Mouse (Mus musculus): Measurements from ENCODE around the gene Gid8. TPM values are rescaled to one million over a fixed set of nuclear protein-coding genes. Genes with fewer than 3 reads are reported as not detected.
A peak's percentile ranks its signal among the peaks of the same experiment; 100 is the strongest.

Gene Gid8
- polyA plus RNA-seq, 1 experiment = 35.4 TPM

DNA sequence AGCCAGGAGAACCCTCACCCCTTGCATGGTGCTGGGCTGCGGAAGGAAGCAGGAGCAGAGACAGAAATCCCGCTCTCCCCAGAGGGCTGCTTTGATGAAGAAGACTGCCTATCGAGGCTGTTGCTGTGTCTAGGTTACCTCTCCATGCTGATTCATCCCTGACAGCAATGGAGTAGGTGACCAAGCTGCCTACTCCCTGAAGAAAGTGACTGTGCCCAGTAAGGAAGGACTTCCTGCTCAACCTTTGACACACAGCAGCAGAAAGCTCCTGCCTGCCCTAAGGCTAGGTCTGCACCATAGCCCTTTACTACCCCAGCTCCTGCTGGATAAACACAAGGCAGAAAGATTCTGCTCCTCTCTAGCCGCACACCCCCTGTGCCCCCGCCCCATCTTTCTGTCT lies 39.0 kb downstream of the Gid8 start:
- no peak for DNase-seq
- no peak for TF ChIP-seq POLR2A (IDR thresholded peaks at IDR 0.05; ENCODE audit: low read depth, low read length)
- no peak for TF ChIP-seq CTCF (conservative IDR thresholded peaks at IDR 0.05; ENCODE audit: insufficient read depth, insufficient read length, low read depth, low read length)
- no peak overlapping the region for H3K27ac ChIP-seq (ENCODE audit: insufficient read depth, low read depth, low read length)
- no peak overlapping the region for H3K4me3 ChIP-seq (ENCODE audit: insufficient read depth, low read depth, low read length)
- H3K27me3 ChIP-seq (replicated peaks; ENCODE audit: control insufficient read depth, insufficient read depth, low read length) = no peaks in the 10 kb centered on the region
- H3K36me3 ChIP-seq (ENCODE audit: control insufficient read depth, insufficient read depth, low read length) = no peaks in the 10 kb centered on the region
- WGBS = 54% methylated on average over 5 of the region's 5 CpGs
- no peaks in the 10 kb centered on the region for H3K4me1 ChIP-seq (ENCODE audit: control insufficient read depth, insufficient read depth, low read length)

DNA sequence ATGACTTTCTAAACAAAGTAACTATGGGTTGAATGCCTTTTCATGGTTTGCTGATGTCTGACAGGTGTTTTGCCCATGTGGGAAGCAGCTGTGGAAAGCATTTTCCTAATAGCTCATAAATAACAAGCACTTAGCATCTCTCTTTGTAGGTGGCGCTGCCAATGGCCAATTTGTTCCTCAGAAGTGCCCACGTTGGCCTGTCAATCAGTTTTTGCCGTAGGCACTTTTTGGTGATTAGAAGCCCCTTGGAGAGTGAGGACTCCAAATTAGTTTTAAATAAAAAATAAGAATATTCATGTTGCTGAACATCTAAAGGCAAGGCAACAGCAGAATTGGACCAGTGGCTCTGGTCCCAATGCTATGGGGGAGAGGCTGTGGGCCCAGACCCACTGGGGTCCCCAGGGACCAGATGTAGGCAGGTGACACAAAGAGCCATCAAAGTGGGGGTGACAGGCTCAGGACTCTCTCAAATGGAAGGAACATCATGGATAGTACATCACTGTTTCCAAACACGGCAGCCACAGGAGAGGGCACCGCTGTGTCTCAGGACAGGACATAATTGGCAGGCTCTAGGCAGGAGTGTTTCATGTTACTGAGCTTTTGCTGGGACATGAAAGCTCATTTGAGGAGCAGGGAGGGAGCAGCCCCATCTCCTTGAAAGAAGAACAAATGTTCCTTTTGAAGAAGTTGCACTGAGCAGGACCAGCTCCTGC lies 45.2 kb downstream of the Gid8 start:
- 78% methylated on average over 5 of the region's 5 CpGs for whole genome bisulfite sequencing
- no peak overlapping the region for H3K4me3 ChIP-seq (ENCODE audit: insufficient read depth, low read depth, low read length)

DNA sequence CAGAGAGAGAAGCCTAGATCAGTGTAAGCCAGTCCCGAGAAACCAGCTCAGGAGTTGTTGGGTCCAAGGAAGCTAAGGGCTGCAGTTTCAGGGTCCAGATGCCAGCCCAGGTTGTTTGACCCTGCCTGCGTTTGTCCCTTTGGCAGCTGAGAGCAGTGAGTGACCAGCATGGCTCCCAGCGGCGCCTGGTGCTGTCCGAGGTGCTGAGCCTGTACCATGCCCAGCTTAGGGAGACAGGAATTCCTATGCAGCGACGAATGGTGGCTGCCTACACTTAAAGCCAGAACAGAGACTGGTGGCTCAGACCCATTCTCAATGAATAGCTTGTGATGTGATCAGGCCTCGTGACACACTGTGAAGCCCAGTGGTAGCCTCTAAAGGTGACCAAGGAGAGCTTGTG lies 46.0 kb downstream of the Gid8 start:
- 5% methylated on average over 8 of the region's 8 CpGs for WGBS
- peak; percentile 48 for DNase-seq
- H3K4me3 ChIP-seq (ENCODE audit: insufficient read depth, low read depth, low read length) = no peak overlapping the region

More for the DNA sequence above, 45.2 kb downstream of the Gid8 start:
- DNase-seq = no peak
- Histone ChIP-seq H3K36me3 (ENCODE audit: control insufficient read depth, insufficient read depth, low read length) (no peaks in the 10 kb centered on the region), H3K4me1 (ENCODE audit: control insufficient read depth, insufficient read depth, low read length) (no peaks in the 10 kb centered on the region), H3K27me3 (replicated peaks; ENCODE audit: control insufficient read depth, insufficient read depth, low read length) (no peaks in the 10 kb centered on the region), H3K27ac (ENCODE audit: insufficient read depth, low read depth, low read length) (no peak overlapping the region)
- no peak for TF ChIP-seq POLR2A (IDR thresholded peaks at IDR 0.05; ENCODE audit: low read depth, low read length)
- TF ChIP-seq CTCF (conservative IDR thresholded peaks at IDR 0.05; ENCODE audit: insufficient read depth, insufficient read length, low read depth, low read length) = no peak

DNA sequence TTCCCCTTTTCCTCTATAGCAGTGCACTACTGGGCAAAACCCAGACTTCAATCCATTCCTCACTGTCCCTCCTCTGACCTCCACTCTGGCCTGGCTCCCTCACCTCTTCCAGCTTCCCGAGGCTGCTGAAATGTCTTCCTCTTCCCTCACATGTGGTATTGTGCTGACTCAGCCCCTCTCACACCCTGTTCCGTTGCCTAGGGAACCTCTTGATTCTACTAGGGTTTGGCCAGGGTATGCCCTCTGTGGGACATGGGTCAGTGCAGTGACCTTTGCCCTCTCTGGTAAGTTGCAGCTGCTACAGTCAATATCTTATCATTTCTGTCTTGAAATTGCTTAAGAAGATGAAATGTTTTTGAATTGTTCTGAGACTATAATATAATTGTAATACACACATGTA lies 46.9 kb downstream of the Gid8 start:
- DNase-seq = no peak
- TF ChIP-seq POLR2A (IDR thresholded peaks at IDR 0.05; ENCODE audit: low read depth, low read length) (no peak), CTCF (conservative IDR thresholded peaks at IDR 0.05; ENCODE audit: insufficient read depth, insufficient read length, low read depth, low read length) (no peak)
- 23% methylated on average over 2 of the region's 2 CpGs for WGBS

More for the DNA sequence above, 46.0 kb downstream of the Gid8 start:
- Histone ChIP-seq H3K27me3 (replicated peaks; ENCODE audit: control insufficient read depth, insufficient read depth, low read length) (no peaks in the 10 kb centered on the region), H3K36me3 (ENCODE audit: control insufficient read depth, insufficient read depth, low read length) (no peaks in the 10 kb centered on the region), H3K4me1 (ENCODE audit: control insufficient read depth, insufficient read depth, low read length) (no peaks in the 10 kb centered on the region), H3K27ac (ENCODE audit: insufficient read depth, low read depth, low read length) (no peak overlapping the region)
- no peak for TF ChIP-seq POLR2A (IDR thresholded peaks at IDR 0.05; ENCODE audit: low read depth, low read length)
- no peak for TF ChIP-seq CTCF (conservative IDR thresholded peaks at IDR 0.05; ENCODE audit: insufficient read depth, insufficient read length, low read depth, low read length)

DNA sequence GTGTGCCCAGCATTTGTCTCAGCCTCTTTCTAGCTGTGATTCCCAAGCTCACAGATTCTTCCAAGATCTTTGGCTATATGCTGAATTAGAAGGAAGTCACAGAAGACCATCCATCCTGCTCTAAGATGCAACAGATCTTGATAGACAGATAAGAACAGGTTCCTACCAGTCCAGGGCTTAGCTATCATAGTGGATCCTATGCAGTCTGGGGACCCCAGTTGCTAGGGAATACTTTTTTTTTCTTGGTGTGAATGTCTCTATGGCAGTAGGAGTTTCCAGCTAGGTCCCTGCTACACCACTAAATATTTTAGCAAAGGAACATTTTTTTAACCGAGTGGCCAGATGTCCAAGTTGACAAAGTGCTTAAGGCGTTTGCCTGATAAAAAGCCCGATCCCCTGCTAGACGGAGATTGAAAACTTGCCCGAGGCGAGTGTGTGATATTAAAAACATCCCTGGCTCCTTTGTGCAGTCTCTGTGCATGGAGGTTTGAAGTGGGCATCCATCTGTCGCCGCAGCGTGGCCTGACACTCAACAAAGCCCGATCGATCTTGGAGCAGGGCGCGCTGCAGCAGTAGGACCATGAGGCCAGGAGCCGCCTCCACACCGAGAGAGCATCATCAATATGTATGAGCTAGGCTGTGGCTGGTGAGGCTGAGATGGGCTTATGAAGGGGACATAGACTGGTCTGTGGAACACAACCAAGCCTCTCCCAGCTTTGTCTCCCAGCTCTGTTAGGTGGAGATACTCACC lies 48.8 kb downstream of the Gid8 start:
- Histone ChIP-seq H3K4me1 (ENCODE audit: control insufficient read depth, insufficient read depth, low read length) (no peaks in the 10 kb centered on the region), H3K36me3 (ENCODE audit: control insufficient read depth, insufficient read depth, low read length) (no peaks in the 10 kb centered on the region), H3K27me3 (replicated peaks; ENCODE audit: control insufficient read depth, insufficient read depth, low read length) (no peaks in the 10 kb centered on the region), H3K27ac (ENCODE audit: insufficient read depth, low read depth, low read length) (no peak overlapping the region), H3K4me3 (ENCODE audit: insufficient read depth, low read depth, low read length) (no peak overlapping the region)
- 67% methylated on average over 15 of the region's 15 CpGs for WGBS
- TF ChIP-seq POLR2A (IDR thresholded peaks at IDR 0.05; ENCODE audit: low read depth, low read length) (no peak), CTCF (conservative IDR thresholded peaks at IDR 0.05; ENCODE audit: insufficient read depth, insufficient read length, low read depth, low read length) (no peak)
- no peak for DNase-seq

More for the DNA sequence above, 46.9 kb downstream of the Gid8 start:
- H3K4me1 ChIP-seq (ENCODE audit: control insufficient read depth, insufficient read depth, low read length) = no peaks in the 10 kb centered on the region
- H3K36me3 ChIP-seq (ENCODE audit: control insufficient read depth, insufficient read depth, low read length) = no peaks in the 10 kb centered on the region
- no peak overlapping the region for H3K4me3 ChIP-seq (ENCODE audit: insufficient read depth, low read depth, low read length)
- no peak overlapping the region for H3K27ac ChIP-seq (ENCODE audit: insufficient read depth, low read depth, low read length)
- H3K27me3 ChIP-seq (replicated peaks; ENCODE audit: control insufficient read depth, insufficient read depth, low read length) = no peaks in the 10 kb centered on the region

DNA sequence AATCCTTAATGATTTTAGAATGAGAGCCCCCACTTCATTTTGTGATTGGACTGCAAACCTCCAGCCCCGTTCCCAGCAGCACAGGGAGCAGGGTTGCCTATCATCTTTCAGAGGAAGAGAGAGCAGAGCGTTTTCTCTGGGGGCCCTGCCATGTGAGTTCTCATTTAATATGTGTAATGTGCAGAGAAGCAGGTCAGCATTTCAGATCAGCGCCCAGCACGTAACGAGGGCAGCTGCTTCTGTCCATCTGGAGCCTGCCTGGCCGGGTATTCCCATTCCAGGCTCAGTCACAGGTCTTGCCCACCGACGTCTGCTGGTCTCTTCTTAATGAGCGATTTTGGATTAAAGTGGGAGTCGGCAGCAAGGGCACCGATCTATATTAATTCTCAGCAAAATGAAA lies 55.1 kb downstream of the Gid8 start:
- no peak overlapping the region for H3K4me3 ChIP-seq (ENCODE audit: insufficient read depth, low read depth, low read length)
- TF ChIP-seq CTCF (conservative IDR thresholded peaks at IDR 0.05; ENCODE audit: insufficient read depth, insufficient read length, low read depth, low read length) (no peak), POLR2A (IDR thresholded peaks at IDR 0.05; ENCODE audit: low read depth, low read length) (no peak)
- WGBS = 57% methylated on average over 11 of the region's 11 CpGs
- DNase-seq = no peak
- H3K27me3 ChIP-seq (replicated peaks; ENCODE audit: control insufficient read depth, insufficient read depth, low read length) = no peaks in the 10 kb centered on the region
- H3K4me1 ChIP-seq (ENCODE audit: control insufficient read depth, insufficient read depth, low read length) = no peaks in the 10 kb centered on the region
- H3K27ac ChIP-seq (ENCODE audit: insufficient read depth, low read depth, low read length) = no peak overlapping the region
- no peaks in the 10 kb centered on the region for H3K36me3 ChIP-seq (ENCODE audit: control insufficient read depth, insufficient read depth, low read length)

GRCm38 (mm10) chr2:180765713-180766112 lies 55.8 kb downstream of the Gid8 start:
- DNase-seq = no peak
- H3K27ac ChIP-seq (ENCODE audit: insufficient read depth, low read depth, low read length) = no peak overlapping the region
- WGBS = 76% methylated on average over 7 of the region's 7 CpGs
- no peak overlapping the region for H3K4me3 ChIP-seq (ENCODE audit: insufficient read depth, low read depth, low read length)
- H3K27me3 ChIP-seq (replicated peaks; ENCODE audit: control insufficient read depth, insufficient read depth, low read length) = no peaks in the 10 kb centered on the region
- H3K4me1 ChIP-seq (ENCODE audit: control insufficient read depth, insufficient read depth, low read length) = no peaks in the 10 kb centered on the region
- H3K36me3 ChIP-seq (ENCODE audit: control insufficient read depth, insufficient read depth, low read length) = no peaks in the 10 kb centered on the region
- TF ChIP-seq CTCF (conservative IDR thresholded peaks at IDR 0.05; ENCODE audit: insufficient read depth, insufficient read length, low read depth, low read length) (no peak), POLR2A (IDR thresholded peaks at IDR 0.05; ENCODE audit: low read depth, low read length) (no peak)

Other genes with a start within 250 kb of the Gid8 start
- gene Ntsr1, start 210.1 kb upstream of the Gid8 start, polyA plus RNA-seq (2012; rRNA removed) = not detected in 2 replicates
- 13.6 and 14.4 TPM in 2 replicates for gene Mrgbp, start 128.8 kb upstream of the Gid8 start, polyA plus RNA-seq (2012; rRNA removed)
- 31.3 and 35.5 TPM in 2 replicates for gene Ogfr, start 120.9 kb upstream of the Gid8 start, polyA plus RNA-seq (2012; rRNA removed)
- gene Col9a3, start 112.3 kb upstream of the Gid8 start, polyA plus RNA-seq (2012; rRNA removed) = 0.42 and 0.46 TPM in 2 replicates
- gene Tcfl5, start 67.4 kb upstream of the Gid8 start, polyA plus RNA-seq (2012; rRNA removed) = 0.04 and 0.05 TPM in 2 replicates
- gene Dido1, start 118 bp upstream of the Gid8 start, polyA plus RNA-seq (2012; rRNA removed) = 13.2 and 13.4 TPM in 2 replicates
- gene Slc17a9, start 15.1 kb downstream of the Gid8 start, polyA plus RNA-seq (2012; rRNA removed) = 1.9 and 3.0 TPM in 2 replicates
- not detected in 2 replicates for gene Bhlhe23, start 66.8 kb downstream of the Gid8 start, polyA plus RNA-seq (2012; rRNA removed)
- 33.9 and 34.8 TPM in 2 replicates for gene Ythdf1, start 210.8 kb downstream of the Gid8 start, polyA plus RNA-seq (2012; rRNA removed)
- not detected in 2 replicates for gene Birc7, start 218.9 kb downstream of the Gid8 start, polyA plus RNA-seq (2012; rRNA removed)
- 2.0 and 3.7 TPM in 2 replicates for gene Nkain4, start 244.6 kb downstream of the Gid8 start, polyA plus RNA-seq (2012; rRNA removed)

Data from kidney, adult 2 months (tissue).